Mouse (Mus musculus) Muller cell, postnatal 12 days (primary cell): ENCODE measurements at regions not wholly inside any gene's neighbourhood (a gene's known extent, or its start where the extent isn't known, plus 50 kb on each side); places are given as distances from the start of the nearest gene placed in this dataset.

Experiments
- DNase-seq: peaks from one replicate; pipeline ENCODE4 v3.0.0-alpha.2; 2015; ENCODE audit errors: inconsistent ontology term

DNA sequence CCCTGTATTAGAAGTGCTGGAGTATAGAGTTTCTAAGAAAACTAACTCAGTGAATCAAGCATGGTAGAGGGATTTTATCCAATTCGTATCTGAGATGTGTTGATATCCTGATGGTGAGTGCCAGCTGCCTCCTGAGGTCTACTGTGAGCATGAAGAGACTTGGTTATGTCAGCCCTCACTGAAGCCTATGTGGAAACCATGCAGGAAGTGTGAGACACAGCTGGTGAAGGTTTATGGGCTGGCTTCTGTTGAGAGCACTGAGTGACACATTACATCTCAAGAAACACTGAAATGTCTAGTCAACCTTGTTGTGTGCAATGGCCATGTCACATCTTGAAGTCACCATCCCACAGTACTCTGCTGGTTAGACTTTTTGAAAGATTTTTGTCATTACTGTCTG, 104.6 kb downstream of the Psmg1 start:
- no peak for DNase-seq

GRCm38 (mm10) chr16:95873297-95873696, 117.5 kb downstream of the Psmg1 start:
- DNase-seq: no peak

GRCm38 (mm10) chr16:95872436-95872835, 118.3 kb downstream of the Psmg1 start:
- no peak for DNase-seq

- DNase-seq: no peak
Measured at GRCm38 (mm10) chr16:95870291-95870690, 120.5 kb downstream of the Psmg1 start.

DNA sequence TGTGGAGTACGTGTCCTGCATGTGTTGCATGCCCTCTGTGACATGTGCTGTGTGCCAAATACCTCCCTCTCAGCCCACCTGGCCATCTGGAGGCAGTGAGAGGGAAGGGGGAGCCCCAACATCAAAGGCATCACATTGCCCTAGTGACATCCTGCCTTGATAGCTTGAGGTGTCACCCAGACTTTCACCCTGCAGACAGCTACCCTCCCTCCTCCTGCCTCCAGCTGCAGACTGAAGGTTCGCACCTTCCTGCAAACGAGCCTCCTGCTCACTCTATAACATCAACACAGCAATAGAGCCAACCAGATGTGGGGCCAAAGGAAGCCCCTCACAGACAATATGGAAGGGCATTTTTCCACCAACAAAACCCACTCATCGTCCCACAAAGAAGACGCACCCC, 121.3 kb downstream of the Psmg1 start:
- no peak for DNase-seq

DNA sequence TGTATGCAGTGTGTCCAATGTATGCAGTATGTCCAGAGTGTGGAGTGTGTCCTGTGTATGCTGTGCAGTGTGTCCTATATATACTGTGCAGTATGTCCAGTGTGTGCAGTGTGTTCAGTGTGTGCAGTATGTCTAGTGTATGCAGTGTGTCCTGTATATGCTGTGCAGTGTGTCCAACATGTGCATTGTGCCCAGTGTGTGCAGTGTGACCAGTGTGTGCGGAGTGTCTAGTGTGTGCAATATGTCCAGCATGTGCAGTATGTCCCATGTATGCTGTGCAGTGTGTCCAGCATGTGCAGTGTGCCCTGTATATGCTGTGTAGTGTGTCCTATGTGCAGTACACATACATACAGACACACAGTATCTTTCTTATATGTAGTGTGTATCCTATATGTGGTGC, 121.9 kb downstream of the Psmg1 start:
- DNase-seq: no peak

- no peak for DNase-seq
Measured at GRCm38 (mm10) chr16:95867516-95867915, 123.2 kb downstream of the Psmg1 start.

GRCm38 (mm10) chr16:95866866-95867420, 123.8 kb downstream of the Psmg1 start:
- DNase-seq: no peak

DNA sequence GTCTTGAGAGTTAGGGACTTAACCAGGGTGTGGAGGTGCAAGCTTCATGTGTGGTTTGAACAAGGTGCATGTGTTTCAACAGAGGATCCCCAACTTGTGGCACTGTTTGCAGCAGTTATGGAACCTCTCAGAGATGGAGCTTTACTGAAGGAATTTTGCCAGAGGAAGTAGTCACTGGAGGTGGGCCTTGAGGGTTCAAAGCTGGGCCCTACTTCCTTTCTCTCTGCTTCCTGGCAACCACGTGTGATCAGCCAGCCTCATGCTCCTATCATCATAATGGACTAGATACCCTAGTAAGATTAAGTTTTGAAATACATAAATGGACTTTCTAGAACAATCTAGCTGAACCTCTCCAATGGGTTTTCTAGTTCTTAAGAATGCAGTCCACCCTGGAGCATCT, 125.2 kb downstream of the Psmg1 start:
- DNase-seq: no peak

DNA sequence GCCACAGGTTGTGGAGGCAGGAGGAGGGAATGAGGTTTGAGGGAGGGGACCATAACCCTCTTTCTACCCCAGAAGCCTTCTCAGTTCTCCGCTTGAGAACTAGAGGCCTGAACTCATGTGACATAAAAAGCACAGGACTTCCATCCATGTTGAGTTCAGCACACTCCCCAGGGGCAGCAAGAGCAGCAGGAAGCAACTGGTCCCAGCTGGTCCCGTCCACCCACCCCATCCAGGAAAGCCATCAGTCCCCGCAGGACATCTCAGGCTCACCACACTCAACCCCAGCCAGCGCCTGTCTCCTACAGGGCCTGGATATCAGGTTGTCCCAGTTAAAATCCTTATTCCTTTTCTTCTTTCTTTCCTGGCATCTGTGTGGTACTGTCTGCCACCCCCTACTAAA, 126.1 kb downstream of the Psmg1 start:
- no peak for DNase-seq

DNA sequence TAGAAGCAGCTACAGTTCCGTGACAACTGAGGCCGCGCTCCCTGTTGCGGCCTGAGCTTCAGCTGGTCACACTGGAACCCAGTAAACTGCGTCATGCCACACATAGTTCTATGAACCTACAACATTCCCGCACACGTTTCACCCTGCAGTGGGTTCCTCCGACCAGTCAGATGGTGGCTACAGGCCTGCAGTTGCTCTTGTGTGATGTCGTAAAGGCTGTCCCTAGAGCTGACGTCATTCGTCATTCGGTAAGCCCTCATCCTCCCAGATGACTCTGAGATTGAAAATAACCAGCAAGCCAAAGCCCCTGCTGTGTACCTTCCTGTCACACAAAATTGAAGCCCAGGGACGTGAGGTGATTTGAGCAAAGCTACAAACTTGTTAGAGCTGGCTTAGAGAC, 126.7 kb downstream of the Psmg1 start:
- DNase-seq: no peak

GRCm38 (mm10) chr16:95863565-95863964, 127.2 kb downstream of the Psmg1 start:
- no peak for DNase-seq

DNA sequence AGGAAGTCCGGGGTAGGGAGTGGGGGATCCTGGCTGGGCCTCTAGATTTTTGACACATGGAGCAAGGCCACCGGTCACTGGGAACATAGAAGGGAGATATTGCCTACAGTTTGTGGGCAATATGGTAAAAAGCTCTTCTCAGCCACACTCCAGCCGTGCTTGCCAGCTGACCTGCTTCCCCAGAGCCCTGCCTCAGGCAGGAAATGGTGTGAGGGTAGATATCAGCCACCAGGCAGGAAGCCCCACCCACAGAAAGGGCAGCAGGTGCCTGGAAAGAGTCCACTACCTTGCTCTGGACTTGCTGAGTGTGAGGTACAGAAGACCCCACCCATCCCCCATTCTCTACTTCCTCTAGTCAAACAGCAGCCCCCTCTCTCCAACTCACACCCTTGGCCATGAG, 128.1 kb downstream of the Psmg1 start:
- DNase-seq: no peak

DNA sequence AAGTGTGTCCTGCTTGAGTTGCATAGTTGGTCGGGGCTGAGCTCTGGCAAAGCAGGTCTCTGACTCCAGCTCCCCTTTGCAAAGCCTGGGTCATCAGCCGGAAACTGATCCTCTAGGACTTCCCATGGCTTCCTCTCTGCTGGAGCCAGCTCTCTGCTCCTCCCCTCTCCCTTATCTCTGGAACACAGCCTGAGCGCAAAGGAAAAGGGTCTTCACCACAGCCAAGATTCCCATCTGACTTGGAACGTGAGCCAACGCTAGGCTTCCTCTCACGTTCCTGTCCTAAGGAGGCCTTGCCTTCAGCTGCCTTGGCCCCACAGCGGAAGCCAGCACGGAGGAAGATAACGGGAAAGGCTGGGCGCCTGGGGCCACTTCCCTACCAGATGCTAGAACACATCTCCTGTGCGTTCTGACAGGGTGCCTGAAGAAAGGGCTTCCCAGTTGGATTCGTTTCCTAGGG, 129.5 kb downstream of the Psmg1 start:
- no peak for DNase-seq

GRCm38 (mm10) chr16:95860810-95861209, 129.9 kb downstream of the Psmg1 start:
- no peak for DNase-seq

DNA sequence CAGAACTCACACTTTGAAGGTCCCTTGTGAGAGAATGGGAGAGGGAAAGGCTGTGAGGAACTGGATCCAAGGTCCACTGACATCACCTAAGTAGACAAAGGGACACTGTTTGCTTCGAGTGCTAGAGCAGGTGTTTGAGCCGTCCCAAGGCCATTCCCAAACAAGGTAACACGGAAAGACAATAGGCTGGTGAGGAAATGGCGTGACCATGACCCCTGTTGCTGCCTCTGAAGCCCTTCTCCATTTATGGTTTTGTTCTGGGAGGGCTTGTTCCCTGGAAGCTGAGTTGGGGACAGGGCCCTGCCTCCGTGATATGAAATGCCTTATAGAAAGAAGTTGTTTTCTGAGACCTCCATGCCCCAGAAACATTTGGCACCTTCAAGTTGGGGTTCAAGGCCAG, 130.6 kb downstream of the Psmg1 start:
- DNase-seq: no peak

- DNase-seq: no peak
Measured at GRCm38 (mm10) chr16:95857403-95857802, 133.4 kb downstream of the Psmg1 start.

- no peak for DNase-seq
Measured at GRCm38 (mm10) chr16:95855230-95855629, 135.5 kb downstream of the Psmg1 start.

- DNase-seq: no peak
Measured at GRCm38 (mm10) chr16:95851907-95852306, 138.9 kb downstream of the Psmg1 start.

DNA sequence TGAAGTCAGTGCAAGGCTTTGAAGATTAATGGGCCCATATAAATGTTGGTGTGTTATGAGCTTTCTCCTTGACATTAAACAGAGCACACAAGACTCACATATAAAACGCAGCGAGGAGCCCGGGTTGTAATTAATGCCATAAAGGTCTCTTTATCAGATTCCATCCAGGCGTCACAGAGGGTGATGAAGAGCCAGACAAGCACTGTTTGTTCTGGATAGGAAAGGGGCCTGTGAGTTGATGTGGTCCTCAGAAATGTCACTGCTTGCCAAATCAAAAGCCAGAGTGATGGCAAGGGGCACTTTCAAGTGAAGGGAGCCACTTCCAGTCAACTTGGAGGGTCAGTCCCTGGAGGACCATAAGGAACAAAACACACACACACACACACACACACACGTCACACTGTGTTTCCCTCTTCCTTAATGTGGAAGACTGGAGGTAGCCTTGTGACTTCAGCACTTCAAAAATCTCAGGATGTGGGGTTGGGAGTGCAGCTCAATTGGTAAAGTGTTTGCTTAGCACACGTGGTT, 142.1 kb downstream of the Psmg1 start:
- DNase-seq: peak; percentile 35

GRCm38 (mm10) chr16:95847765-95848483, 142.8 kb downstream of the Psmg1 start:
- peak; percentile 83 for DNase-seq

GRCm38 (mm10) chr16:95845323-95845860, 143.5 kb downstream of the Ets2 start:
- no peak for DNase-seq

DNA sequence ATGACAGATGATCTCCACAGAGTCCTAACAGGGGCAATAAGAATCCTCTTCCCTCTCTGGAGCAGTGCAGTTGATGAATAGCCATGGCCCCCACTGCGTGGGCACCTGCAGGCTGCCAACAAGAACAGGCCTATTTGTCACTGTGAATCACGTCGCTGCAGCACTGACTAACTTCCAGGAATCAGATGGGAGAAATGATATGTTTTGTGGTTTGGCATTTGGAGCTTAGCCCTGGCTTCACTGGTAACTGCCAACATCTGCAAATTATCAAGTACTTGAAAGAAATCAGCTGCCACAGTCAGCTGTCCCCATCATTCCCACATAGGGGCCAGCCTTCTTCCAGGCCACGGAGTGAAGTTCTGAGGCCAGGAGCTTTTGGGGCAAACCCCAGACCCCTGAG, 142.8 kb downstream of the Ets2 start:
- peak; percentile 93 for DNase-seq
